Mouse (Mus musculus): ENCODE data around the gene Rnaseh2b. TPM values are rescaled to one million over a fixed set of nuclear protein-coding genes. Genes with fewer than 3 reads are reported as not detected.

Gene Rnaseh2b
- total RNA-seq, 2 experiments from 2014 or later = 8.2 to 10.8 TPM

DNA sequence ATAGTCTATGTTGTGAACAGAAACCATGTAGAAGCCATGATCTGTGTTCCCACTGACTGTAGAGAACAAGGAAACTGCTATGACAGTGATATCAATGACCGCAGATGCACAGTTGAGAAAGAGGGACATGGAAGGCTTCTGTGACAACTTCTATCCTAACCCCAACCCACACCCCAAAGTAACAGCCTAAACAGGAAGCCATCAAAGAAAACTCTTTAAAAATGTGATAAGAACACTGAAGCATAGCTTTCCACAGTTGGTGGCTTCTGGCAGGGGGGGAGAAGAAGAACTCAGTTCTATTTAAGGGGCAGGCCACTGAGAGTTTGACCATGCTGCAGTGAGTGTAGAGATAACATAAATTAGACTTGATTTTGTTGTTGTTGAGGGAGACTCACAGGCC lies 19.3 kb downstream of the Rnaseh2b start:
- no peak for DNase-seq (ENCODE audit: low spot score in 2 of 2)

DNA sequence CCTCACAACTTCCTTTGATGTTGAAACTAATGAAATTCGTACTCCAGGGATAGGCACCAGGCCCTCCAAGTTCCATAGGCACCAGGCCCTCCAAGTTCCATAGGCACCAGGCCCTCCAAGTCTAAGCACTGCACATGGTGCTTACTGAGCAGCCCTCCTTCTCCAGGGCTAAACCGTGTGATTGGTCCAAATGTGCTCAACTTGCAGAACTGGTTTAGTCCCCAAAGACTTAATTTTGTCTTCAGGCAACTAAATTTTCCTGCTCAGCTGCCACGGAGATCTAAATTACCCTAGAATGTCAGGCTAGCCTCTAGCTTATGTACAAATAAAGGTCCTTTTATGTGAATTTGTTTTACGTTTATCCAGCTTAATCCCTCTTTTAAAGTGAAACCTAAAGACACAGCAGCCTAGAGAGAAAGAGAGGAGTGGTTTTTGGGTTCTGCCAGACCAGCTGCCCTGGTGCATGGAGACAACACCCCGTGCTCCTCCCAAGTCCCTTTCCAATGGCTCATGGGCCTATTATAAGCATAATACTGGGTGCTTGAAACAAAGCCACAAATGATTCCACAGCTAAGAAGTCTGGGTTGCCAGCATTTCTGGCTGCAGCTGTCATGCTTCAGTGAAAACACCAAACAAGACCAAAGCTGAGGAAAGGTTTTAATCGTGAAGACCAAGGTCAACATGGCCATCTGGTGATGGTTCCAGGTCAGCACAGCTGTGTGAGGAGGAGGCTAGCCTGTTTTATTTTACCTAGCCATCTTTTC lies 30.4 kb downstream of the Rnaseh2b start:
- no peak for DNase-seq (ENCODE audit: low spot score in 2 of 2)

DNA sequence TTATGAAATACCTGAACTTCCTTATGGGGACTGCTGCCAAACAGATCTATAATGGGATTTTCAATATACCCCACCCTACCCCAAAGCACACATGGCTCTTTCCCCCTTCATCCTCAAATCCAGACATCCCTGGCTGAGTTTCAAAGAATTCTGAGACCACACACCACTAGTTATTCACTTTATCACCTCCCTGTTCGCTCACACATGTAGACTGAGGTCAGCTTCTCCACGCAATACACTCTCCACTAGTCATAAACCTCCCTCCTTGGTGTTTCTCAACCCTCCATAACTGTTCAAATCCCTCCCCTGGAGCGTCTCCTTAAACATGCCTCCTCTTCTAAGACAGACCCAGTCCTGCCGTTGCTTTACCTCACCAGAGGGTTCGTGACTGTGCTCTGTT lies 31.1 kb downstream of the Rnaseh2b start:
- no peak for DNase-seq (ENCODE audit: low spot score in 2 of 2)

DNA sequence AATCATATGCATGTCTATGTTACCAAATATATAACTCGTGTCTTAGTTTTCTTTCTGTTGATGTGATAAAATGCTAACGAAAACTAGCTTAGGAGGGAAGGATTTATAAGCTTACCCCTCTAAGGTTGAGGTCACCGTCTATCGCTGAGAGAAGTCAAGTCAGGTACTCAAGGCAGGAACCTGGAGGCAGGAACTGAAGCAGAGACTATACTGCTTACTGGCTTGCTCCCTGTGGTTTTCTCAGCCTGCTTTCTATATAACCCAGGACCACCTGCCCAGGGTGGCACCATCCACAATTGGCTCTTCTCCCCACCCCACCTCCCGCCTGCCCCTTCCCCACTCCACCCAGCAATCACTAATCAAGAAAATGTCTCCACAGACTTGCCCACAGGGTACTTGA lies 32.6 kb downstream of the Rnaseh2b start:
- DNase-seq (ENCODE audit: low spot score in 2 of 2) = no peak

DNA sequence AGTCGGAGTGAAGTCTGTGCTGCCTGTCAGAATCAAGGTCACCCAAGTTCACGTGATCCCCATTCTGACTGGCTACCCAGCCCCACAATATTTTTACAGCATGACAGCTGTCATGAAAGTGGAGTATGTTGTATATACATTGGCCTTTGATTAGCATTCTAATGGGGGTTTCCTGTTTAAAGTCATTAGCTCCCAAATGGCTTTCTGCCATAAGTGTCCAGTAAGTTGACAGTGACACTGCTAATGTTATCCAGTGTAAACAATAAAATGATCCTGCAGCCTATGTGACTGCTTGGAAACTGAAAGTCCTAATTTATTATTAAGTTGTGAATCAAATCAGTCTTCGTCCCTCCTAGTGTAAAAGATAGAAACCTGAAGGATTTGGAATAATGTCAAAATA lies 33.6 kb downstream of the Rnaseh2b start:
- no peak for DNase-seq (ENCODE audit: low spot score in 2 of 2)

DNA sequence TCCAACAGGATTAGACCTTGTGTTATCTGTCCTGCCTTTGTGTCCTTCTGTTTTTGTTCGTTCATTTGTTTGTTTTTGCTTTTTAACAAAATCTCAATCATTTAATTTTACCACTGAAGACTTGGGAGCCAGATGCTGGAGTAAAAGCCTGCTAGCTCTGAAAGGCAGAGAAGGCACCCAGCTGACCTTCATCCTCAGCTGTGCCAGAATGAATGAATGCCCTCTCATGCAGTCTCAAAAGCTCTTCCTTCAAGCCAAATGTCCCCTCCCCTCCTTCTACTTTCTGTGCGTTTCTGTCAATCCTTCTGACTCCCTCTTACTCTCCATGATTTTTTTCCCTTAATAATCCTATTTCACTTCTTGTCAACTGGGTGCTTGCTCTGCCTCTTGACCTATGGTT lies 34.8 kb downstream of the Rnaseh2b start:
- no peak for DNase-seq (ENCODE audit: low spot score in 2 of 2)

DNA sequence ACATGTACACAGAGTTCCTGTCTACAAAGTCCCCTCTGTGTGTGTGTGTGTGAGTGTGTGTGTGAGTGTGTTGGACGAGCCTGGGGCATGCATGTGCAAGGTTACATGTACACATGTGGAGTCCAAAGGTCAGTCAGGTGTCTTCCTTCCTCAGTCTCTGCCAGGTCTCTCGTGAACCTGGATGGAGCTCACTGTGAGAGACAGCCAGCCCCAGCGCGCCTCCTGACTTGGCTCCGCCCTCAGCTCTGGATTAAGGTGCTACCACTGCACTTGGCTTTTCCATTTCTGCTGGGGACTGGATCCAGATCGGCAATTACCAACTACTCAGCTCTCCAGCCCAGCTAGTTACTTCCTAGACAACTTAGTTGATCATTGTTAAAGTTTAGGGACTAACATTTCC lies 36.2 kb downstream of the Rnaseh2b start:
- DNase-seq (ENCODE audit: low spot score in 2 of 2) = no peak

DNA sequence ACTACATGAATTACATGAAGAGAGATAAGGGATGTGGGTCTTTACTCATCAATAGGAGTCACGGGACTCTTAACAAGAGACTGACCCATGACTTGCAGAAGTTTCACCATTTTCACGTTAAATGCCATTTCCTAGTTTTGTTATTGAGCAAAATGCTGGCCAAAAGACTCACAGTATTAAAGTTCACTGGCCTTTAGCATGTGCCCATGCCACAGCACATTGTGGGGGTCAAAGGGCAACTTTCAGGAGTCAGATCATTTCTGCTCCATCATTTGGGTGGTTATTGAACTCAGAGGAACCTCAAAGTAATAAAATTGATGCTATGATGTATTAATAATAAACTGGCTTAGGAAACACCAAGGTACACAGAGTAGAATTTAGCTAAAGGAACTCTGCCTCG lies 37.2 kb downstream of the Rnaseh2b start:
- no peak for DNase-seq (ENCODE audit: low spot score in 2 of 2)

DNA sequence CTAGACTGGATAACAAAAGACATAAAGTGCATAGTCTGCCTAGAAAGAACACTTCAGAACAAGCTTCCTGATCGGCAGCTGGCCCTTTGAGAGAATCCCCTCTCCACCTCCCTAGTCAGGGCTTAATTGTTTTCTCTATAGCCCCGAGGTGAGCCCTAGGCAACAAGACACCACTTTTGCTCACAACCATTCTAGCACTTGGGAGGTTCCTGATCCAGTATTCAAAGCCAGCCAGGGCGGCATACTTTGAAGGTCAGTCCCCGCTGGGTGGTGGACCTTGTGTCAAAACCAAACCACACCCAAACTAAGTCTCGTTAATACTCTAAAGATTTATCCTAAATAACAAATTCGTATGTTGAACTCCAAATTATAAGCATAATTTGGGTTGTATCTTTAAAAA lies 39.1 kb downstream of the Rnaseh2b start:
- no peak for DNase-seq (ENCODE audit: low spot score in 2 of 2)

DNA sequence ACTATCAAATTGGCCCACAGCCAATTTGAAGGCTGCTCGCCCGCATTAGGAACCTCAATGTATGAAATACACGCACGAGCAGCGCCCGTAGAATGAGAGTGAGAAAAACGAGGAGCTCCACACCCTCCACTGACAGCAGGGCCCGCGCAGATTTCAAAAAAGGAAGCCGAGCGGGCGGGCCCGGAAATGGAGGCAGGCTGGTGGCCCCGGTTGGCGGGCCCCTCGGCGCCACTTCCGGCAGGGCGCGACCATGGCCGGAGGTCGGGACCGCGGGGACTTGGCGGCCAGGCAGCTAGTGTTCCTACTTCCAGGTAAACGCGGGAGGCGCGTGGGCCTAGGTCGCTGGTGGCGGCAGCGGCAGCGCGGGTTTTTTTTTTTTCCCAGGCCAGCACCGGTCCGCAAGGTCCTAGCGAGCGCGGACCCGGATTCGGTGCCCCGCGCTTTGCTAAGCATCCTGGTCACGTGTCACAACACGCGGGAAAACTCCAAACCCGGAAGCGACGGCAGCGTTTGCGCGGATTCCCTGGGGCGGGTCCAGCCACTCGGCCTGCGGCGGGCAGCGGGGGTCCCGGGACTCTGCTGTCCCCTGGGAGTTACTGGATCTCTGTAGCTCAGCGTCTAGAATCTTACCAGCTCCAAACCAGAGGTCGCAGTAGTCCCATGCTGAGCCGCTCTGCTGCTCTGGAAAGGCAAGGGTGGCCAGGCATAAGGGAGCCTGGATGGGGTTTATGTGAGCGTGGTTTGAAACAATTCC lies 39.7 kb downstream of the Rnaseh2b start:
- DNase-seq (ENCODE audit: low spot score in 2 of 2) = peak; percentile 85 to 90

DNA sequence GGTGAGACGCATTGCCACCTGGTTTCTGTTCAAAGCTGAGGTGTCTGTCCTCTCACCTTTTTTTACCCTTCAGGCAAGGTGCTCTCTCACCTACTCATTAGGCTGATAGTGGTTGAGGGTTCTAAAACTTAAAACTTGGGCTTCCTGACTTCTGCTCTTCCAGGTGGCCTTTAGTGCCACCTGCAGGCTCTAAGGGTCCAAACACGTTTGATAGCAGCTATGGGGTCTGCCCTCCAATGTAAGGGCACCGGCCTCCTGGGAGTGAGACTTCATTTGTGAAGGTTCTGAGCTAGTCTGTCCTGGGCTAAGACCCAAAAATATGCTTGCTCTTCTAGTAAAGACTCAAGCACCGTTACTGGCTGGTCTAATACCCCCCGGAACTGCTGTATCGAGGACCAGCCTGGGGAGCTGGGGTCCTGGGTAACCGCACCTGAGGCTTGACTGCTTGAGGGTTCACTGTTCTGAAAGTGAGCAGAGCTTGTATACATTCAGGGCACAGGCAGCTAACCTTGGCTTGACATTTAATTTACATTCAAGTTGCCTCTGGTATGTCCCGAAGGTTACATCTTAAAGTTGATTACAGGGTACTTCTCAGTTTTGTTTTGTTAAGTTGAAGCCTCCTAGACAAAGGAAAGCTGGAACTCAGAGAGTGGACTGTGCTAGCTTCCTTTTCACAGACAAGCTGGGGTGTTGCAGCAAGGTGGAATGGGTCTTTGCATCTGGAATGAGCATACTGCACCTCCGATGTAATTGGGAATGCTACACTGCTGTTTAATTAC lies 41.7 kb downstream of the Rnaseh2b start:
- no peak for DNase-seq (ENCODE audit: low spot score in 2 of 2)

DNA sequence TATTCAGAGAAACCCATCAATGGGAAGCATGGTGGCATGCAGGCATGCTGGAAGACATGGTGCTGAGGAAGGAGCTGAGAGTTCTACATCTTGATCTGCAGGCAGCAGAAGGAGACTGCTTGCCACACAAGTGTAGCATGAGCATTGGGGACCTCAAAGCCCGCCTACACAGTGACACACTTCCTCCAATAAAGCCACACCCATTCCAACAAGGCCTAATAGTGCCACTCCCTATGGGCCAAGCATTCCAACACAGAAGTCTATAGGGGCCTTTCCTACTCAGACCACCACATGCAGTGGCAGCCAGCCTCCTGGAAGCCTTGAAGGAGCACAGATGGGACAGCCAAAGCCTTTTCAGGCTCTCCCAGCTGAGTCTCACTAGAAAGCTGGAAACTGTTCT lies 46.8 kb downstream of the Rnaseh2b start:
- DNase-seq (ENCODE audit: low spot score in 2 of 2) = no peak

DNA sequence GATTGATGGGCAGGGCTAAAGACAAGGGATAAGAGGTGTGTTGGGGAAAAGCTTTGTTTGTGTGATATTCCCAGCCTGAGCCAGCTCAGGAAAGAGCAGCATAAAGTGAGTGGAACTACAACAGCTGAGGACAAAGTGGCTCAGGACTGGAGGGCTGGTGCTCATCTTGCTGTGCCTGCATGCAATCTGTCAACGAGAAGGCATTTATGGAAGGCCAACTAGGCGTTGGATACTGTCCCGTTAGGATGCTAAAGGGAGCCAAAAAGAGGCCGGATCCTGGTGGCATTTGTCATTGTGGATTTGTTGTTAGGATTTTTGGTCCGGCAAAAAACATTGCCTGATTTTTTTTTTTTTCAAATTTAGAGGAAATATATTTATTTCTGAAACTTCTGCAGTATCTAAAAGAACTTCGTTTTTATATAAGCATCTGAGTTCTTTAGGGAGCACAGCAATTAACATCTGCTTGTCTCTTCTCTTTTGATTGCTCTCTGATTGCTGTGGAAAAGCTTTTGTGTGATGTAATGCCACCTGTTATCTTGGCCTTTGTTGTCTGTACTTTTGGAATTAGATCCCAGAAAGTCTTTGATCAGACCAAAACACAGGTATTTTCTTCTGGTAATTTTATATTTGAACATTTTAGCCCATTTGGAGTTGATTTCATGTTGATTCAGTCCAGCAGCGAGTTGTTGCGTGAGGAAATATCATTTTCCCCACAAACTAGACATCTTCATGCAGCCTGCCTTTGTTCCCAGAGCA lies 49.7 kb downstream of the Rnaseh2b start:
- DNase-seq (ENCODE audit: low spot score in 2 of 2) = no peak

DNA sequence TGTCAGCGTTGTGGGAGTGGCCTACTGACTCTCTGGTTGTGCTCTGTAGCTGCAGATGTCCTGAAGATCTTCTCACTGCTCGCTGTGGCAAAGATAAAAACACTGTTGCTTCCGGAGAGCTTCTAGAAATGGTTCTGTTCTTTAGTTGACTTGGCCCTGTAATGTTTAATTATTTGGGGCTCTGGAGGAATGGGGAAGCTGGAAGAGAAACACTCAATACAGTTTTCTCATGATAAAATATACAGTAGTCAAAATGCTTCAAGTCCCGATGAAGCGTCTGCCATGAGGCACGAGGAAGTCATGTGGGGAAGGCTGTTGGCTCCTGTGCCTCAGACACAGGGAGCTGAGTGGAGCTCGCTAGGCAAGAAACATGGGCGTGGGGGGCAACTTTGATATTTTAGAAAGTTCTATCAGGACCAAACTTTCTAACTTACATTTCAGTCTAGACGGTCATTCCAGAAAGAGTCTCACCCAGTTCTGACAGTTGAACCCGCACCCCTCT lies 50.3 kb downstream of the Rnaseh2b start:
- DNase-seq (ENCODE audit: low spot score in 2 of 2) = no peak

DNA sequence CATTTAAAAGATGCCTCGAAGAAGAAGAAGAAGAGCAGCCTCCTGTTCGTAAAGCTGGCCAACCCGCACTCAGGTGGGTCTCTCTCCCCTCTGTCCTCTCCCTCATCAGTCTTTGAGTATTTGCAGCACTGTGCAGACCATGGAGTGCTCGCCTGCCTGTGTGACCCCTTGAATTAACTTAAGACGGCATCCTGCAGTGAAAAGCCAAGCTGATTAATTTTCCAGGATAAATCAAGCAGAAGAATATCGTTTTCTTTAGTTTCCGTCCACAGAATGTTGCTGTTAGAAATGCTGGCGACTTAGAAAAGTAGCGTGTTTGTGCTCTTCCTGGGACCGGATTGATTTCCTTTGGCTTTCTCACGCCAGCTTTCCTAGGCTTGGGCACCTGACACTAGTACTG lies 54.2 kb downstream of the Rnaseh2b start:
- DNase-seq (ENCODE audit: low spot score in 2 of 2) = no peak

DNA sequence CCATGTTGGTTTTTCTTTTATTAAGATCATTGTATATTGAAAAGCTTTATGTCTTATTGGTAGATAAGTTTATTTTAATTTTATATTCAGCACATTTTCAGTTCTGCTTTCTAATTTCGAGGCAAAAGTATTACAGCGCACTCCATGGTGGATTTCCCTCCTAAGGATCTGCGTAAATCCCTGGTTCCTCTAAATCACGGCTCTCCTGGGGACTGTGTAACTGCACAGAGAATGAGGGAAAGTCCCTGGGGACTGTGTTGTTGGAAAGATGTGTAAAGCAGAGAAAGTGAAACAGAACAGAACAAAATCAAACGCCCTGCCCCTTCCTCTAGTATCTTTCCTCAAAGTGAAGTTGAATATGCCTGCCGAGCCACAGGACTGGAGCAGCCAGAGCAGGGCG lies 54.7 kb downstream of the Rnaseh2b start:
- DNase-seq (ENCODE audit: low spot score in 2 of 2) = no peak

DNA sequence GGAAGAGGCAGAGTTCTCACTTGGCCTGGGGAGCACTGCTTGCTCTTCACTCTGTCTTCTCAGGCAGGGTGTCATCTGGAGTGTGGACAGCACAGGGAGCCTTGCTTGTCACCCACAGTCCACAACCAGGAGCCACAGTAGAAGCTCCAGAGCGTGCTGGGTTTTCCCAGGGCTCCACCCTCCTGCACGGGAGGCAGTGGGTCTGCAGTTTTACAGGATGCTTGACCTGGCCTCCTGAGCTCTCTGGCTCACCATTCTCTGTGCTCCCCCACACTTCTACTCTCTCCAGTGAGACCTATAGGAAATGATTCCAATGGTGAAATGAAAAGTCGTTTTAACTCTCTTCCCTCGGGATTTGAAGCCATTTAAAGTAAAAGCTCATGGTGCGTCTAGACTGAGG lies 57.4 kb downstream of the Rnaseh2b start:
- DNase-seq (ENCODE audit: low spot score in 2 of 2) = no peak

DNA sequence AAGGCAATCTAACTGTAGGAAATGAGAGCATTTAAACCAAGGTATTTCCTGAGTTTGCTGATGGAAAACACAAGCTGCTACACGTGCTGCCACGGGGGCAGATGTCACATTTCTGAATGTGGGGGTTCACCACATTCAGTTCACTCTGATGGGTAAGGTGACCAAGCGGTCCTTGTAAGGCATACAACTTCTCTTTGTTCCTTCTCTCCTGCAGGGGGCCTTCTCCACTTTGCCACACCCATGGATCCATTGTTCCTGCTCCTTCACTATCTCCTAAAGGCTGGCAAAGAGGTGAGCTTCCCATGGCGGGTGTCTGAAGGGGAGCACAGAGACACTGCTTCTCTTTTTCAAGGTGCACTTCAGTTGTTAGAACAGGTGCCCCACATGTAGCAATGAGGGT lies 57.8 kb downstream of the Rnaseh2b start:
- DNase-seq (ENCODE audit: low spot score in 2 of 2) = no peak

DNA sequence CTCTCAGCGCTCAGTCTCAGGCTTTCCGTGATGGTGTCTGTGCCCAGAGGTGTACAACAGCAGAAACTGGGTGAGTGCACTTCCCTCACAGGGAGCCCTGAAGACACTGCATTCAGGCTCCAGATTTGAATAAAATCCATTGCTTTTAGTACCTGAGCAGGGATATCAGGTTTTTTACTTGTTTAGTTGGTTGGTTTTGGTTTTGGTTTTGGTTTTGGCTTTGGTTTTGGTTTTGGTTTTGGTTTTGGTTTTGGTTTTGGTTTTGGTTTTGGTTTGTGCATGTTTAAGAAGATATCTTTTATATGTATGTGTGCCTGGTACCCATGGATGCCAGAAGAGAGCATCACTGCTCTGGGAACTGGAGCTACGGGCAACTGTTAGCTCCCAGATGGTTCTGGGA lies 58.5 kb downstream of the Rnaseh2b start:
- no peak for DNase-seq (ENCODE audit: low spot score in 2 of 2)

DNA sequence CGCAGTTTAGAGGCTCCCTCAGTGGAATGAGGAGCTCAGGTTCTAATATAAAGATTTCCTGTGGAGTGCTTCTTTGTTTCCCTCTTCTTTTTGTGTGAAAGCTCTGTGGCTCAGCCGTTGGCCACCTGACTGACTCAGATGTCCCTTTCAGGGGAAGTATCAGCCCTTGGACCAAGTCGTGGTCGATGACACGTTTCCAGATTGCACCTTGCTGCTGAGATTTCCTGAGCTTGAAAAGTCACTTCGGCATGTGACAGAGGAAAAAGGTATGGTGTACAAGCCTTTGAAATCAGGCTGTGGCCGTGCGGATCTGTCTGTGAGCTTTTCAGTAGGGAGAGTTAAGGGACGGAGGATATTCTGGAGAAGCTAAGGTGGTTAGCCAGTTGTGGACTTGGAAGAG lies 61.0 kb downstream of the Rnaseh2b start:
- DNase-seq (ENCODE audit: low spot score in 2 of 2) = no peak

DNA sequence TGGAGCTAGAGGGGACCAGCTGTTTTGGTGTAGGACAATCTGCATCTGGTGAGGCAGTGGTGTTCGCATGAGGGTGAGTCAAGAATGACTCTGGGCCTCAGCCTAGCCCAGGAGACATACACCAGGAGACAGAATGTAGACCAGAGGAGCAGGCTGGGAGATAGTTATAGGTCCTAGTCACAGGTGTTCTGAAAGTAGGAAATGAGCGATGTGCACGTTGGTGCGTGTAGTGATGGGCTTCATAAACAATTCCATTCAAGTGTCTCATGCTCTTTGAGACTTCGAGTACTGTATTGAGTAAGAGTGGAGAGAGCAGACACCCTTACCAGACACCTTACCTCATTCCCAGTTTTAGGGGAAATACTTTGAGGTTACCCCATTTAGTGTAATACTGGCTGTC lies 61.4 kb downstream of the Rnaseh2b start:
- DNase-seq (ENCODE audit: low spot score in 2 of 2) = no peak
